Mouse (Mus musculus) right cerebral cortex, postnatal 36 days (tissue): ENCODE data around the gene Tbcel.

ENCODE experiments used
- DNase-seq, 2 experiments: peaks; one replicate each; pipeline ENCODE4 v3.0.0; 2022; ENCODE audit warnings: low spot score in 2 of 2, mixed read lengths in 1 of 2

Gene Tbcel

DNA sequence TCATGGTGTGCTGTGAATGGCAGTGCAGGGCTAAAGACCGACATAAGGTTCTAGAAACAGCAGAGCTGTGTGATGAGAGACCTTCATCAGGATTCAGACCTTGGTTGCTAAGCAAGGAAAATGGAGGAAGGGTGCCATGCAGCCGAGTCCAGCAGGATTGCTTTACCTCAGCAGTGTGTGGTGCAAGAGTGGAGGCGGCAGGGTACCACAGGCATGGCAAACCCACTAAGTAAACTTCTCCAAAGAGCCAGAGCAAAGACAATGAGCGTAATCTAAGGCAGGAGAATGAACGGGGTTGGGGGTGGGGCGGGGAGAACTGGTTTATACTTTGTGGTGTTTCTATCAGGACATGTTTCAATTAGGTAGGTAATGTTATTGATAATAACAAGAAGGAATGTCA is 58.6 kb downstream of the Tbcel start:
- no peak for DNase-seq

DNA sequence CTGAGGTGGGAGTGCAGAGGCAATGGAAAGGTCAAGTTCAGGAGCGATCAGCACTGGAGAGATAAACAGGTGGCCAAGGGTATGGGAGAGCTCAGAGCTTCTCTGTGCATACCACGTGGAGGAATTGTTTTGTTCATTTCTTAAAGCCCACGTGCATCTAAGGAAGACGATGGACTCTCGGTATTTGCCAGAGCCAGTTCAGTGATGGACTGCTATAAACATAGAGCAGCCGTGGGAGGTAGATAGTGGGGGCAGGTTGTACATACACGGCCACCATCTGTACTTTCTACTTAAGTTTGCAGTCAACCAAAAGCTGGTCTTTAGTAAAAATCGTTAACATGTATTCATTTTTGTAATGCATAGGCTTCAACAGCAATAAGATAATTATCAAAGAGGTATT is 65.5 kb downstream of the Tbcel start:
- DNase-seq, result peak in 1 of 2 experiments; percentile 50

DNA sequence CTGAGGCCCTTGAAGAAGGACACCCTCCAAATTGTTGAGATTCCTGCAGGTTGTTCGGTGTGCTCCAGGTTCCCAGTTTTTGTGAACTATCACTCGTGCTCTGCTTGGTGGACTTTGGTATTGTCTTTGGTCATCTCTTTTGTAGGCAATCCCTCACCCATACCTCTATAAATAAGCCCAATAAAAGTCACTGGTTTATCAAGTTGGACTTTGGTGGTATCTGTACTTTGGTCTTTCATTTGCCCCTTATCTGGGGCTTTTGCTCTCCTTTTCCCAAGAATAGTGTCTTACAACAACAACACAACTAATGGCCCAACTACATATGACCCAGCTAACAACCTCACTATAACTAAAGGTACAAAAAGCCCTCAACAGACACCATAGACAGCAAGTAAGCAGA is 66.4 kb downstream of the Tbcel start:
- no peak for DNase-seq

DNA sequence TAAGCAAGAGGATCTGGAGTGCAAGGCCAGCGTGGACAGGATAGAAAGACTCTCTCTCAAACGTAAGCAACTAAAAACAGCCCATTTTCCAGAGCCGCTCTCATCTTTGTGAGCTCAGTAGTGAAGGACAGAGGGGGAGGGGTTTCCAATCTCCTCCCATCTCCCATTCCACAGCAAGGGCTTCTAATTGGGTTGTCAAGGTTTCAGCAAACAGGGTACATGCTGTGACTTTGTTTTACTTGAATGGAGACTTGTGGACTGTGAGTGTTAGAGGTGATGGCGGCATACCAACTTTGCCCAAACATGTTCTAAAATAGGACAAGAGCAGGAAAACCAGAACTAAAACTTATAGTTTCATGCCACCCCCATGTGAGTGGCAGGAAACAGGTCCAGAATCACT is 68.2 kb downstream of the Tbcel start:
- no peak for DNase-seq

DNA sequence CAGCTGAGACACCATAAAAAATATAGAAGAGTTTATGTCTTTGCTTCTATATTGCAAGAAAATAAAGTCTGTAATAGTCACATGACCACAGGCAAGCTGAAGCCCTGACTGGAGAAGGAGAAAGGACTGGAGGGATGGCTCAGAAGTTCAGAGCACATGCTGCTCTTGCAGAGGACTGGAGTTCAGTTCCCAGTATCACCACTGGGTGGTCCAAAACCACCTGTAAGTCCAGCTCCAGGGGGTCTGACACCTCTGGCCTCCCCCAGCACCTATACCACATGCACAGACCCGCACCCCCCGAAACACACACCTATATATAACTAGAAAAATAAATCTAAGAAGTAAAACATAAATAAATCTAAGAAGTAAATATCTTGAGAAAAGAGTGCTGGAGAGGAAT is 75.5 kb downstream of the Tbcel start:
- DNase-seq, result no peak

DNA sequence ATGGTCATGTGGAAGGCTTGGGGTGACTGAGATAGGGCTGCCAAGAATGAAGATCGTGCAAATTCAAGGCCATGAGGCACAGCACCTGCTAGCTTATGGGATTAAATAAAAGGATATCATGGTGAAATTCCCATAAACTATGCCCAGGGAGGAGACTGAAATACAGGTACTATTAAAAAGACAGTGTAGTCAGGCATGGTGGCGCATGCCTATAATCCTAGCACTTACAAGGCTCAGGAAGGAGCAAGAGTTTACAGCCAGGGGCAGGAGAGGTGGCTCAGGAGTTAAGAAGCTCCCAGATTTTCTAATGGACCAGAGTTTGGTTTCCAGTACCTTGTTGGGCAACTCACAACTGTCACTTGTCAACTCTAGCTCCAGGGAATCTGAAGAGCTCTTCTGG is 76.0 kb downstream of the Tbcel start:
- no peak for DNase-seq

DNA sequence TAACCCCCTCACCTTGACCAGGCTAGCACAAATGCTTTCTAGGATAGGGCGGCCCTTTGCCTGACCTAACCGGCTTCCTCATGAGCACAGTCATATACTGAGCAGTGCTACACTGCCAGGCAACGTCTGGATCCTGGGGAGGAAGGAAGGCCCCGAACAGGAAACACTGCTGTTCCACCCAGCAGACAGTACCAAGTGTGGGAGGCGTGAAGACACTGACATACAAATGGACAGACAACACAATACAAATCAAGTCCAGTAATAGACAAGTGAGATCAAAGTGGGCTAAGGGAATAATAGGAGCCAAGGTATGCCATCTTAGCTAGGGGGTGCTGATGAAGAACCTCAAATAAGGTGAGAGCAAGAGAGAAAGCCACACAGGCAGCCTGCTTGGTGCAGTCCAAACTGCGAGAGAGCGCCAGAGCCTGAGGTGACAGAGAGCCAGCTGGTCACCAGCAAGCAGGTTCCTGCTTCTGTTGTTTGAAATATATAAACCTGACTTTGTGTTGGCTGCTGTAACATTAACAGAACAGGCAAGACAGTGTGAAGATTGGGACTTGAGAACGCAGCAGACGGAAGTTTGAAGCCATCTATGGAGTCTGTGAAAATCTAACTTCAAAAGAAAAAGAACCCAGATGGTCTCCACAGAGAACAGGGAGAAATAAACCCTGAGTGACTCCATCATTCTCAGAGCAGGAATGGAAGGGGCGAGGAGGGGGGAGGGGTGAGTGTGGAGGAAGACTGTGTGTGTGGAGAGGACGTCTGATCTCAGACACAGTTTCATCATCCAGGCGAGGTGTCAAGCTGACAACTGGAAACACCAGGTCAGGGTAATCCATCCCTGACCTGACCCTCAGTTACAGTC is 79.3 kb downstream of the Tbcel start:
- no peak for DNase-seq

DNA sequence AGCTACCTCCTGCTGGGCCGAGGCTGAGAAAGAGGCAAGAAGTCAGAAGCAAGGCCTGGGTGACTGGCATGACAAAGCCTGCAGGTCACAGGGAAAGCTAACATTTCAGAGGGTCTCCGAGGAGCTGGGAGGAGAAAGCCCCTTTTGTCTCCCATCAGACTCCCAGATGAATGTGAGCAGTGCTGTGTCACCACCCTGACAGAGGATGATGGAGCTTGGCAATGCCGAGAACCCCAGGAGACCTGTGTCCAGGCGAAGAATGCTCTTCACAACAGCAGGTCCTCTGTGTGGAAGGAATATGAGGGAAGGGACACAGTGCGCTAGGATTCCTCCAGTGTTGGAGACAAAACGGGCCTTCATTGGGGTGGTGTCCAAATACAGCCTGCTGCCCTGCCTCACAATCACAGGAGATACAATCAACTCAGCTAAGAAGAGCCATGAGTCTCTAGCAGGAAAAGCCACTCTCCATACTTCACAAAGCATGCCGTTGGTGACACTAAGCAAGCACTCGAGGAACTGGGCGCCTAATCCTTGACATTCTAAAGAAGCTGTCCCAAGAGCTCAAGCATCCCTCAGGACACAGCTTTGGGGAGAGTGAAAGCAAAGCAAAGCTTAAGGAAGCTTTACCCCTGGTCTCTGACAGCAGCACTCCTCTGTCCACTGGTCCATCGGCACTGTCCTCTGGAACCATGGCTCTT is 80.8 kb downstream of the Tbcel start:
- DNase-seq, result no peak

DNA sequence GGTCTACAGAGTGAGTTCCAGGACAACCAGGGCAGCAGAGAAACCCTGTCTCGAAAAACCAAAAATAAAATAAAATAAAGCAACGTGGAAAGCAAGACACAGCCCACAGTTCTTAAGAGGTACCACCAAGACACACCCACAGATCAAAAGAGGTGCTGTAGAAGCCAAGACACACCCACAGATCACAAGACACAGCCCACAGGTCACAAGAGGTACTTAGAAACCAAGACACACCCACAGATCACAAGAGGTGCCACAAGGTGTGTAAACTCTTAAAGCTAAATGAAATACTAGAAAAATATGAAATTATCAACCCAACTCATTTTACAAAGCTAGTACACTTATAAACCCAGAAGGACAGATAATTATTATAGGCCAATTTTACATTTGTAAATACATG is 84.0 kb downstream of the Tbcel start:
- no peak for DNase-seq

DNA sequence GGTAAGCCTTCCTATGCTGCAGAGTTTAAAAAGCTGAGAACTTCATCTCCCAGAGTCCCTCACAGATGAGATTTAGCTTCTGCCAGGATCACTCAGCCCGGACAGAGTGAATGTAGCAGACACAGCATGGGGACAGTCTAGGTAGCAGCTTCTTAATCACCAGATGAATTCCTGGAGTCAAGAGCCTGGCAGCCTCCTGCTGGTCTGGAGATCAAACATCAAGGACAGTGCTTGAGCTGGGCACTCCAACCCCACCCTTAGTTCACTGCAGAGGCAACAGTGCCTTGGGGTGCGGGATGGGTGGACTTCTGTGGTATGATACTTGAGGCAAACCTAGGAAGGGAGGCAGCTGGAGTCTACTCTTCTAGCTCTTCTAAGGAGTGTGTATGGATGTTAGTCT is 87.9 kb downstream of the Tbcel start:
- DNase-seq, result no peak

DNA sequence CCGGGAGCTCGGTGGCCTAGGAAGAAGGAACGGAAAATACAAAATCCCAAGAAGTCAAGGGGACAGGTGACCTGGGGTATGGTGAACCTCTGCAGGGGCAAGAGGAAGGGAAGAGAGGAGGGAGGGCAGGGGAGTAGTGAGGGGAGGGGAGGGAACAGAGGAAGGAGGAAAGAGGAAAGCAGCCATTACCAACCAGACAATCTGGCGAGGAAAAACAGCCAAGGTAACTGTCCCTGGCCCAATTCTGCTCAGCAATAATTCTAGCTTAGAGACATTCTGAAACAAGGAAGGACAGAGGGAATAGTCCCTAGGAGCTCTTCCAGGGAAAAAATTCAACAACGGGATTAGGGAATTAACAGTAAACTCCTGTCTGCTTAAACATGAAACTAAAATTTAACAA is 88.8 kb downstream of the Tbcel start:
- DNase-seq, result no peak

DNA sequence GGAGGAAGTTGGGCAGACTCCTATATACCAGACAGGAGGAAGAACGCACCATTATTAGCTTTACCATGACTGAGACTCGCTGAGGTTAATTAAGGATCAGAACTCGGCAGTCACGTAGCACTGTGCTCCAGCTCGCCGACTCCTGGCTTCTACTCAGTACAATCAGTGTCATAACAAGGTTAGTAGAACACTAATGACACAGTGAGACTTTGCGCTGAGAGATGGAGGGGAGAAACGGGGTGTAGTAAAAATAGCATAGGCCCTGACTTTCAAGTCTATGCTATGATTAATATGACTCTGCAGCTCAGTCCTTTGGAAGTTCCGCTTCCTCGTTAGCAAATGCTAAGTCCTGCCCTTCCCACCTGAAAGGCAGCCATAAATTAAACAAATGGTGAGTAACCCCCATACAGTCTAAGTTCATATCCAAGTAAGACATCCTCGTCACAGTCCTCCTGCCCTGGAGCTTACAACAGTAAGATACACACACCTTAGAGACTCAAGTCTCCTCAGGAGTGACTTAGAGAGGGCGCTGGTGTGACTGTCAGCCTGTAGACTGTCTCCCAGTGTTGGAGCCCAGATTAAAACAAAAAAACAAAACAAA is 90.2 kb downstream of the Tbcel start:
- DNase-seq, result no peak

DNA sequence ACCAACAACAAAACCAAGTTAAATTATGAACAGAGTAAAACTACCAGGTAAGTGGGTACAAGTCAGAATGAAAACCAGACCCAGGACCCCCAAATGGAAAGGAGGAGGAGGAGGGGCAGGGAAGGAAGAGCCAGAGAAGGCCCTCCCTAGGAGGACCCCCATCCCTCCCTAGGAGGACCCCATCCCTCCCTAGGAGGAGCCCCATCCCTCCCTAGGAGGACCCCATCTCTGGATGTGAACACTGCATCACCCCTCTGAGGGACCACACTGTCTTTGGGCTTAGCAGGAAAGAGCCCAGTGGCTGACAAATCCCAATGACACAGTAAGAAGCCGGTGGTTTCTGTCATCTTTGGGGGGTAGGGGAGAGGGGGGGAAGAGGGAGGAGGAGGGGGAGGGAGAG is 92.4 kb downstream of the Tbcel start:
- no peak for DNase-seq

DNA sequence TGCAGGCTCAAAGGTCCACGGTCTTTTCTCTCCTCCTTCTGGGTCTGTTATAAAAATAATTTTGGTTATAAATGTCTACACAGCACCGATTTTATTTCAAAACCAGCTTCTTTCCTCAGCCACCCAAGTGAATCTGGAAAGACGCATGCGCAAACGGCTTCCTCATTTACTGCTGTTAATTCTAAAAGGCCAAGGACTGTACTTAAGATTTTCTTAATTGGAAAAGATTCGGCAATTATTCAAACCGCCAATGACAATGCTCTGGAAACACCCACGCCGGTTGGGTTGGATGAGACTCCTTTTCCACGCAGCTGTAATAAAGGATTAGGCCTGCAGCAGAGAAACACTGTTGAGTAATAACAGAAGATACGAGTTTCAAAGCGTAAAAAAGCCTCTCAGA is 94.3 kb downstream of the Tbcel start:
- DNase-seq, result no peak

DNA sequence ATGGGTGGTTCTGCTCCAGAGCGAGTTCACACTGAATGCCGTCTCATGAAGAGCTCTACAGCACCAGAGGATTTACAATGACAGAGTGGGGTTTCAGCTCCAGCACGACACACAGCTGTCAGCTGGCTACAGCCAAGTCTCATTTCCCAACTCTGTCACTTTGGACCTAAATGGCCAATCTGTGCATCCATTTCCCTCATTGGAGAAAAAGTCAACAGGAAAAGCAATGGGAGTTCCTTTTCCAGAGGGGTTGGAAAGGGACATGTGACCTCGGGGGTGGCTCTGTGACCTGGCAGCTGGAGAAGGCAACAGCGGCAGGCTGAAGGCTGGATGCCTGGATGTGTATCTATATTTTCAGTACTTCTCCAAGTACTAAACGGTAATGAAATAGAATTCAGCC is 96.3 kb downstream of the Tbcel start:
- no peak for DNase-seq

DNA sequence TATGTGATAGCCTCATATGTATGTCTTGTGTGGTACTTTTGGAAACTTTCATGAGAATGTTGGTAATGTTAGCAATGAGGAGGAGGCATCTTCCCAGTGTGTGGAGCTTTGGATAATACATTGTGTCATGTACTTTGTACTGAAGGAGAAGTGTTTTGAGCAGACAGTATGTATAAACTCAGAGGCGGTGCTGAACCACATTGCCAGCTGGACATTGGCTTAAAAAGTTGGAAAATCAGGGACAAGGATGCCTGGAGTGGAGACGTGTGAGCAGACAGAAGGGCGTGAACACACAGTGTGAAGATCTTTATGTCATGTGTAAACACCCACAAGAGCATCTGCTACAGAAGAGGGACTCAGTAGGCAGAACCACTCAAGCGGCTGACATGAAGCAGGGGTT is 101.9 kb downstream of the Tbcel start:
- DNase-seq, result peak; percentile 41 to 60

DNA sequence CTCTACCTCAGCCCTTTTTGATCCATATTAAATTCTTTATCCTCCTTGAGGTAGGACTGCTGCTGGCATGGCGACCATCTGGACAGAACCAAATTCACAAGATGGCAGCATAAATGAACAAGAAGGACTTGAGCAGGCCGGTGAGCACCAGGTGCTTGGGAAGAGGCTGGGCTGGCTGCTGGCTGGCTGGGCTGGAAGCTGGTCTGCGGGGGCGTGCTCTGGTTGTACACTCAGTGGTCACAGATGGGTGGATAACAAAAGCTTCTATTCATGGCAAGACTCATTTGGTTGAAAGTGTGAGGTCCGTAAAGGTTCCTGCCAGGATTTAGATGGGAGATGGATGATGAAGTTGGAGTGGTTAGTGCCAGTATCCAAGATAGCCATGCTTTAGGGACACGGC is 106.1 kb downstream of the Tbcel start:
- no peak for DNase-seq

DNA sequence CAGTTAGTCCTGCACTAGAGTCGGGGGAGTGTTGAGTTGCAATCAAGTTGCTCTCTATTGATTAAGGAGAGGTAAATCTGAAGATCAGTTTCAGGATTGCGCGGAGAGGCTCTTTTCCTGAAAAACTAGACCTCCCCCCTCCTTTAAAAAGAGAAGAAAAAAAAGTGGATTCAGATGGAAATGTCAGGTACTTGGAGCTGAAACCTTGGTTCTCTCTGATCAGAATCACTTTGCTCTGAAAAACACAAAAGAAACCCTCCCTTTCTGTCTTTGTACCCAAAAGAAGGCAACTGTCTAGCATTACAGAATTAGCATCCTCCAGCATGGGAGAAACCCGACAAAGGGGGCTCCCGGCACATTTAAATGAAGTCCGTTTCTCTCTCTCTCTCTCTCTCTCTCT is 107.8 kb downstream of the Tbcel start, which contains the start of gene Tecta:
Tecta (minus strand) TSS at position 101 of the 400 bp plus-strand sequence.
- no peak for DNase-seq

DNA sequence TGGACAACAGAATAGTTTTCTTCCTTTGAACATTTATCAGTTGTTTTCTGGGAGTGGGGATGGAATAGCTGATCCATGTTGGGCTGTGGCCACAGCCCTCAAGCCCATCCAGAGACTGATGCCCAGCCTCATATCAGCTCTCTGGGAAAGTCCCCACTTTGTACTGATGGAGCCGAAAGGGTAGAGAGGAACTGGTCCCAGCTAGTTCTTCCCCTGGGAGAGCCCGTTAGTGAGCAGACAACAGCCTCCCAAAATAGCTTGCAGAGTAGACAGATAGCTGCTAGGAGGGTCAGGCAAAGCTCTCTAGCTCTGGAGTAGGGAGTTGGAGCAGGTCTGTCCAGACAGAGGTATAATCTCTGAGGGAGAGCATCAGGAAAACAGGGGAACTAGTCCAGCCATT is 111.5 kb downstream of the Tbcel start:
- no peak for DNase-seq

DNA sequence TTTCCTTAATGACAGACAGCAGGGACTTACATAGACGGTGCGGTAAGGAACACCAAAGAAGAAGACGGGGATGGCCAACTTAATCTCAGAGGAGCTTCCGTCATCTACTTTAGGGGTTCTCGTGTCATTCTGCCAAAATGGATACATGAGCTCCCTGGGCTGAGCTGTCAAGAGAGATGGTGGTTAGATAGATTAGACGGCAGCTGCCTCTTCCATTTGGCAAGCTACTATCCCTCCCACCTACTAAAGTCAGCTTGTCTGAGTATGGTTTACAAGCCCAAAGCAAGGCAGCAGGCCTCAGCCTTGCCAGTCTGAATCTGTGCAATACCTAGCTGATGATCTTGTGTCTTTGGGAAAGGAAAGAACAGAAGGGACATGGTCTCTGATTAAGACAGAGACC is 112.7 kb downstream of the Tbcel start:
- DNase-seq, result no peak

DNA sequence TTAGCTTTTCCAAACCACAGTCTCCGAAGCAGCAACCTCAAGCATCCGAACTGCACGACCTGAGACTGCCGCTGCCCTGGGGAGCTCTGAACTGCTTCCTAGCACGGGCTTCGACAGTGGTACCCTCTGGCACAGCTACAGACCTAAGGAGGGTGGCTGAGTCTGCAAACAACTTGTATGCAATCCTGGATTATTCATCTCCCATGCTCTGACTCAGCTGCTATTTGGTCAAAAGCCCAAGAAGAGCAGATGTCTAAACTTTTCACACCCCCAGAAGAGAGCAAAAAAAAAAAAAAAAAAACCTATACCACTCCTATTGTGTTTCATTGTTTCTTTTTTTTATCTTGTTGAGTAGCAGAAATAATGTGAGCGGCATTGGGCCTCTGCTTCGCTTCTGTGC is 113.3 kb downstream of the Tbcel start:
- no peak for DNase-seq

DNA sequence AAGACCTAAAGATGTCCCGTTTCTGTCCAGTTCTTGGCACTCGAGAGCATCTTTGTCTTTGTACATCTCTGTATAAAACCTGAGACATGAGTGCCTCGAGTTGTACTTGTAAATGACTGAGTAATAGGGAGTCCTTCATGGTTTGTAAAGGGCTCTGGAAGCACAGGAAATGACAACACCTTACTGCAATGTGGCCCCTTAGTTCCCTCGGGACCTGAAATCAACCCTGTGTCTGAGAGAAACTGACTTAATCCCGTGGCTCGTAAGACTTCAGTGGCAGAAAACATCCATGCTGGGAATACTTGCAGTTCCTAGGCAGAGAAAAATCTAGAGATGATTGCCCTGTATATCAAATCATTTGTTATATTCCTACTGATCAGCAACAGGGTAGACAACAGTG is 114.7 kb downstream of the Tbcel start:
- no peak for DNase-seq

DNA sequence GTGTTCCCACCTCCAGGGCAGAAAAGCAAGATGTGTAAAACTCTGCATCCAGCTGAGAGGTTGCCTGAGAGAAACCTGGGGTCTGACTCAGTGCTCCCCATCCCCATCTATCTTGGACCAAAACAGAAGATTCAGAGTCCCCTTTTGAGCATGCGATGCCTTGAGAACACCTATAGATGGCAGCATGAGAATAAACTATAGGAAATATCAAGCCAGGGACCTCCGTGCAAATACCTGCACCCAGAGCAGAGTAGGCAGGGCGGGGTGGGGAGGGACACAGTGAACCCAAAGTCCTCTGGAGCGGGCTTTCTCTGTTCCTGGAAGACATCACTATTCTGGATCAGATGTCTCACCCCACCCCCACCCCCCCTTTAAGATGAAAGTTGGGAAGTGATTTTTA is 119.1 kb downstream of the Tbcel start:
- no peak for DNase-seq
